Mouse (Mus musculus): Measurements from ENCODE around the gene Frs3. TPM values are rescaled to one million over a fixed set of nuclear protein-coding genes. Genes with fewer than 3 reads are reported as not detected.

Frs3 gene
- polyA plus RNA-seq, 1 experiment from 2014 or later, result 41.9 TPM

GRCm38 (mm10) chr17:47744746-47745368 lies 56.0 kb downstream of the Frs3 start:
- no peak overlapping the region for H3K4me2 ChIP-seq (ENCODE audit: low read depth, low read length)
- H3K27ac ChIP-seq (ENCODE audit: low read depth, low read length), result no peak overlapping the region
- ATAC-seq (ENCODE audit: low read depth), result no peak
- H3K27me3 ChIP-seq (ENCODE audit: control insufficient read depth, insufficient read depth, low read length), result no peaks in the 10 kb centered on the region
- no peak overlapping the region for H3K4me3 ChIP-seq (ENCODE audit: low read depth, low read length)
- no peaks in the 10 kb centered on the region for H3K4me1 ChIP-seq (ENCODE audit: control insufficient read depth, insufficient read depth, low read length)
- no peaks in the 10 kb centered on the region; the same call in 1 of the 2 replicates for H3K9me3 ChIP-seq (ENCODE audit: control insufficient read depth, low read length)
- WGBS, result 90% methylated on average over 10 of the region's 10 CpGs
- H3K9ac ChIP-seq (replicated peaks; ENCODE audit: low read depth, low read length), result no peak overlapping the region
- no peaks in the 10 kb centered on the region for H3K36me3 ChIP-seq (ENCODE audit: control insufficient read depth, insufficient read depth, low read length)

GRCm38 (mm10) chr17:47748791-47749553 lies 60.1 kb downstream of the Frs3 start:
- Histone ChIP-seq H3K4me1 (ENCODE audit: control insufficient read depth, insufficient read depth, low read length) (no peaks in the 10 kb centered on the region), H3K9me3 (ENCODE audit: control insufficient read depth, low read length) (no peaks in the 10 kb centered on the region; the same call in 1 of the 2 replicates), H3K27ac (ENCODE audit: low read depth, low read length) (no peak overlapping the region), H3K9ac (replicated peaks; ENCODE audit: low read depth, low read length) (no peak overlapping the region), H3K4me3 (ENCODE audit: low read depth, low read length) (no peak overlapping the region), H3K27me3 (ENCODE audit: control insufficient read depth, insufficient read depth, low read length) (no peaks in the 10 kb centered on the region), H3K36me3 (ENCODE audit: control insufficient read depth, insufficient read depth, low read length) (no peaks in the 10 kb centered on the region), H3K4me2 (ENCODE audit: low read depth, low read length) (no peak overlapping the region)
- no peak for ATAC-seq (ENCODE audit: low read depth)
- 78% methylated on average over 14 of the region's 14 CpGs for WGBS

GRCm38 (mm10) chr17:47749626-47750025 lies 60.8 kb downstream of the Frs3 start:
- Histone ChIP-seq H3K4me3 (ENCODE audit: low read depth, low read length) (no peak overlapping the region), H3K36me3 (ENCODE audit: control insufficient read depth, insufficient read depth, low read length) (no peaks in the 10 kb centered on the region), H3K9me3 (ENCODE audit: control insufficient read depth, low read length) (no peaks in the 10 kb centered on the region; the same call in 1 of the 2 replicates), H3K9ac (replicated peaks; ENCODE audit: low read depth, low read length) (no peak overlapping the region), H3K4me1 (ENCODE audit: control insufficient read depth, insufficient read depth, low read length) (no peaks in the 10 kb centered on the region), H3K27ac (ENCODE audit: low read depth, low read length) (no peak overlapping the region), H3K4me2 (ENCODE audit: low read depth, low read length) (no peak overlapping the region), H3K27me3 (ENCODE audit: control insufficient read depth, insufficient read depth, low read length) (no peaks in the 10 kb centered on the region)
- ATAC-seq (ENCODE audit: low read depth), result no peak
- WGBS, result 90% methylated on average over 3 of the region's 3 CpGs

DNA sequence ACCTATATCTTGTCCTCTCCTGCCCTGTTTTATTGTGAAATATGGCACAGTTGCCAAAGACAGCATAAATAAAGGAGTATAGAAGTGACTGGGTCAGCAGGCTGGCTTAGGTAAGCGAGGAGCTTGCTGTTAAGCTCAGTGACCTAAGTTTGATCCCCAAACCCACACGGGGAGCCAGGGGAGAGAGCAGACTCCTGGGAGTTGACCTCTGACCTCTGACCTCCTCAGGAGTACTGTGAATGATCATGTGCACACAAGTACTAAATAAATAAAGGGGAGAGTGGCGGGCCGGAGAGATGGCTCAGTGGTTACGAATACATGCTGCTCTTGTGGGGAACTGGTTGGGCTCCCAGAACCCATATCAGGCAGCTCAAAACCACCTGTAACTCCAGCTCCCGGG lies 61.3 kb downstream of the Frs3 start:
- ATAC-seq (ENCODE audit: low read depth), result no peak
- Histone ChIP-seq H3K9ac (replicated peaks; ENCODE audit: low read depth, low read length) (no peak overlapping the region), H3K27me3 (ENCODE audit: control insufficient read depth, insufficient read depth, low read length) (no peaks in the 10 kb centered on the region), H3K4me1 (ENCODE audit: control insufficient read depth, insufficient read depth, low read length) (no peaks in the 10 kb centered on the region), H3K27ac (ENCODE audit: low read depth, low read length) (no peak overlapping the region), H3K4me2 (ENCODE audit: low read depth, low read length) (no peak overlapping the region), H3K36me3 (ENCODE audit: control insufficient read depth, insufficient read depth, low read length) (no peaks in the 10 kb centered on the region), H3K4me3 (ENCODE audit: low read depth, low read length) (no peak overlapping the region), H3K9me3 (ENCODE audit: control insufficient read depth, low read length) (no peaks in the 10 kb centered on the region)
- 56% methylated on average over 6 of the region's 6 CpGs for WGBS

DNA sequence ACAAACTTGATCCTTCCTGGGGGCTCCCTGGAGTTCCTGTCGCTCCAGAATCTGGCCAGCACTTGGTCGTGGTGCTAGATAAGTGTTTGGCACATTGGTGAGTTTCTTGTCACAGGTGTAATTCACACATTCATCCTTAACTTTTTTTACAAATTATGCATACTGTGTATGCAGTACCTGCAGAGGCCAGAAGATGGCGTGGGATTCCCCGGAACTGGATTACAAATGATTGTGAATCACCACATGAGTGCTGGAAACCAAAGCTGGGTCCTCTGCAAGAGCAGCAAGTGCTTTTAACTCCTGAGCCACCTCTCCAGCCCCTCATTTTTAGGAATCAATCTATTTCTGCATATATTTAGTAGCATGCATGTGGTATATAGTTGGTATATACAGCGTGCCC lies 63.0 kb downstream of the Frs3 start:
- Histone ChIP-seq H3K4me1 (ENCODE audit: control insufficient read depth, insufficient read depth, low read length) (no peaks in the 10 kb centered on the region), H3K36me3 (ENCODE audit: control insufficient read depth, insufficient read depth, low read length) (no peaks in the 10 kb centered on the region), H3K9me3 (ENCODE audit: control insufficient read depth, low read length) (no peaks in the 10 kb centered on the region), H3K27me3 (ENCODE audit: control insufficient read depth, insufficient read depth, low read length) (no peaks in the 10 kb centered on the region), H3K9ac (replicated peaks; ENCODE audit: low read depth, low read length) (no peak overlapping the region), H3K4me3 (ENCODE audit: low read depth, low read length) (no peak overlapping the region), H3K4me2 (ENCODE audit: low read depth, low read length) (no peak overlapping the region), H3K27ac (ENCODE audit: low read depth, low read length) (no peak overlapping the region)
- WGBS, result 66% methylated on average over 5 of the region's 5 CpGs
- no peak for ATAC-seq (ENCODE audit: low read depth)

DNA sequence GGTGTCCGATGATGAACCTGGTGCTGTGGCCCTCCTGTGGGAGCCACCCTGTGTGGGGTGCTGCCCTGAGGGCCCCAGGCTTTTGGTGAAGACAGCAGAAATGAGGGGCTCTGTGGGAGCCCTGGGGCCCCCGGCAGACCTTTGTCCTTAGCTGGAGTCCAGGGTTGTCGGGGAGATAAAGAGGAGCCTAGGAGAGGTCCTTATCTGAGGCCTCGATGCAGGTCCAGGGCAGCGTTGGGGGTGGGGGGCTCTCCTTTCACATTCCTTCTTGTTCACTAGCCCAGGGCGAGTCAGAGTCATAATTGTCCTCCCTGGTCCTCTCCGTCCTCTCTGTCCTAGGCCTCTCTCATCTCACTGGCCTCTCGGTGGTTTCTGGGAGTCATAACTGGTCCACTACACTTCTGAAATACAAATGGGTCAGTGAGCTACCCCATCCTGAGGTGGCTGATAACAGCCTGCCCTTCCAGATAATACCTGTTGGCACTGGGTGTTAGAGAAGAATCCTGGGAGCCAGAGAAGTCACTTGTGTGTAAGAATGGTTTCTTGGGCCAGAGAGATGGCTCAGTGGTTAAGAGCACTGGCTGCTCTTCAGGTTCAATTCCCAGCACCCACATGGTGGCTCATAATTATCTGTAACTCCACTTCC lies 64.4 kb downstream of the Frs3 start:
- WGBS, result 87% methylated on average over 7 of the region's 8 CpGs
- H3K9me3 ChIP-seq (ENCODE audit: control insufficient read depth, low read length), result no peaks in the 10 kb centered on the region
- H3K4me3 ChIP-seq (ENCODE audit: low read depth, low read length), result no peak overlapping the region
- H3K4me2 ChIP-seq (ENCODE audit: low read depth, low read length), result no peak overlapping the region
- no peak for ATAC-seq (ENCODE audit: low read depth)
- no peaks in the 10 kb centered on the region for H3K27me3 ChIP-seq (ENCODE audit: control insufficient read depth, insufficient read depth, low read length)
- no peaks in the 10 kb centered on the region for H3K36me3 ChIP-seq (ENCODE audit: control insufficient read depth, insufficient read depth, low read length)
- no peak overlapping the region for H3K9ac ChIP-seq (replicated peaks; ENCODE audit: low read depth, low read length)
- no peak overlapping the region for H3K27ac ChIP-seq (ENCODE audit: low read depth, low read length)
- H3K4me1 ChIP-seq (ENCODE audit: control insufficient read depth, insufficient read depth, low read length), result no peaks in the 10 kb centered on the region

Other genes with a start within 250 kb of the Frs3 start
- gene Taf8, start 186.7 kb upstream of the Frs3 start, polyA plus RNA-seq (2014; fragmentation: Nextera tagmentation; extraction: Ambion mirVana), result 16.4 and 17.1 TPM in 2 replicates
- 49.1 and 72.4 TPM in 2 replicates for gene Ccnd3, start 184.0 kb upstream of the Frs3 start, polyA plus RNA-seq (2014; fragmentation: Nextera tagmentation; extraction: Ambion mirVana)
- gene Bysl, start 77.5 kb upstream of the Frs3 start, polyA plus RNA-seq (2014; fragmentation: Nextera tagmentation; extraction: Ambion mirVana), result 32.7 and 35.0 TPM in 2 replicates
- gene Med20, start 77.4 kb upstream of the Frs3 start, polyA plus RNA-seq (2014; fragmentation: Nextera tagmentation; extraction: Ambion mirVana), result 38.1 and 43.4 TPM in 2 replicates
- gene Gm20517, start 77.4 kb upstream of the Frs3 start, polyA plus RNA-seq (2014; fragmentation: Nextera tagmentation; extraction: Ambion mirVana), result 2.3 and 2.9 TPM in 2 replicates
- 5.9 and 6.5 TPM in 2 replicates for gene Usp49, start 58.3 kb upstream of the Frs3 start, polyA plus RNA-seq (2014; fragmentation: Nextera tagmentation; extraction: Ambion mirVana)
- gene Tomm6, start 644 bp upstream of the Frs3 start, polyA plus RNA-seq (2014; fragmentation: Nextera tagmentation; extraction: Ambion mirVana), result 296 and 305 TPM in 2 replicates
- 2.0 and 7.7 TPM in 2 replicates for gene Gm21981, start 5.4 kb downstream of the Frs3 start, polyA plus RNA-seq (2014; fragmentation: Nextera tagmentation; extraction: Ambion mirVana)
- 0.68 and 4.4 TPM in 2 replicates for gene Prickle4, start 5.7 kb downstream of the Frs3 start, polyA plus RNA-seq (2014; fragmentation: Nextera tagmentation; extraction: Ambion mirVana)
- not detected in 2 replicates for gene Pgc, start 37.8 kb downstream of the Frs3 start, polyA plus RNA-seq (2014; fragmentation: Nextera tagmentation; extraction: Ambion mirVana)
- gene Tfeb, start 48.0 kb downstream of the Frs3 start, polyA plus RNA-seq (2014; fragmentation: Nextera tagmentation; extraction: Ambion mirVana), result 1.8 and 2.1 TPM in 2 replicates
- gene Mdfi, start 145.7 kb downstream of the Frs3 start, polyA plus RNA-seq (2014; fragmentation: Nextera tagmentation; extraction: Ambion mirVana), result 2.7 and 5.3 TPM in 2 replicates
- 28.7 and 29.1 TPM in 2 replicates for gene Foxp4, start 235.6 kb downstream of the Frs3 start, polyA plus RNA-seq (2014; fragmentation: Nextera tagmentation; extraction: Ambion mirVana)

Measured in neural tube, embryonic 14.5 days (tissue).